Mouse (Mus musculus) MEL (cell line): Measurements from ENCODE around the gene Haao. TPM values are rescaled to one million over a fixed set of nuclear protein-coding genes. Genes with fewer than 3 reads are reported as not detected.

ENCODE experiments used
- DNase-seq: peaks from one replicate; pipeline ENCODE4 v3.0.0; 2011; ENCODE audit warnings: low read depth, low spot score
- H3K27ac ChIP-seq: 2 replicates; pipeline ENCODE4 v1.5.1; 2012; ENCODE audit warnings: low read depth, mild to moderate bottlenecking, control low read depth, low read length, moderate library complexity; ENCODE audit not compliant: control insufficient read depth
- H3K27me3 ChIP-seq, 2 experiments: fragments of 150-350 bp in 1 of 2; sonication (generic) in 1 of 2; 2 replicates each; pipeline ENCODE4 v1.6.1; 2012; ENCODE audit warnings: low read length in 2 of 2, mild to moderate bottlenecking in 2 of 2, improper control_type of control experiment in 1 of 2, moderate library complexity in 1 of 2; ENCODE audit not compliant: insufficient read depth in 2 of 2, control insufficient read depth in 1 of 2
- H3K36me3 ChIP-seq, 2 experiments: 2 replicates each; pipeline ENCODE4 v1.6.1; 2012 to 2014; ENCODE audit warnings: low read length in 2 of 2, improper control_type of control experiment in 1 of 2, inconsistent platforms in 1 of 2, mild to moderate bottlenecking in 1 of 2; ENCODE audit not compliant: insufficient read depth in 2 of 2, control insufficient read depth in 1 of 2
- H3K4me1 ChIP-seq, 2 experiments: fragments of 150-350 bp in 1 of 2; sonication (generic) in 1 of 2; 2 replicates each; pipeline ENCODE4 v1.6.1; 2012; ENCODE audit warnings: low read length in 2 of 2, improper control_type of control experiment in 1 of 2, mild to moderate bottlenecking in 1 of 2; ENCODE audit not compliant: insufficient read depth in 2 of 2, control insufficient read depth in 1 of 2
- H3K4me3 ChIP-seq, 2 experiments: fragments of 150-350 bp in 1 of 2; sonication (generic) in 1 of 2; 2 replicates each; pipeline ENCODE4 v1.5.1; 2012; ENCODE audit warnings: low read depth in 2 of 2, low read length in 2 of 2, mild to moderate bottlenecking in 2 of 2, moderate library complexity in 2 of 2, control low read depth in 1 of 2, improper control_type of control experiment in 1 of 2; ENCODE audit not compliant: control insufficient read depth in 1 of 2, insufficient read depth in 1 of 2
- H3K79me2 ChIP-seq: 2 replicates; pipeline ENCODE4 v1.6.1; 2012; ENCODE audit warnings: mild to moderate bottlenecking, low read length, moderate library complexity; ENCODE audit not compliant: control insufficient read depth, poor library complexity, insufficient read depth
- H3K9ac ChIP-seq: 2 replicates; pipeline ENCODE4 v1.6.1; 2012; ENCODE audit warnings: low read depth, mild to moderate bottlenecking, control low read depth, low read length, moderate library complexity; ENCODE audit not compliant: control insufficient read depth, poor library complexity, severe bottlenecking
- H3K9me3 ChIP-seq: fragments of 150-350 bp; sonication (generic); replicated peaks from 2 replicates; pipeline ENCODE4 v1.6.1; 2012; ENCODE audit warnings: mild to moderate bottlenecking, low read length, improper control_type of control experiment, moderate library complexity; ENCODE audit not compliant: insufficient read depth
- BHLHE40 ChIP-seq: IDR thresholded peaks from 2 replicates; pipeline ENCODE4 v1.6.1; 2012; ENCODE audit warnings: low read depth, mild to moderate bottlenecking, inconsistent platforms, low read length, improper control_type of control experiment, borderline replicate concordance
- CHD2 ChIP-seq: IDR thresholded peaks from 2 replicates; pipeline ENCODE4 v1.6.1; 2011; ENCODE audit warnings: low read length, improper control_type of control experiment
- E2F4 ChIP-seq: IDR thresholded peaks from 2 replicates; pipeline ENCODE4 v1.6.1; 2011; ENCODE audit warnings: low read depth, low read length, improper control_type of control experiment, borderline replicate concordance
- ELF1 ChIP-seq: IDR thresholded peaks from 2 replicates; pipeline ENCODE4 v1.6.1; 2014; ENCODE audit warnings: low read depth, mild to moderate bottlenecking, inconsistent platforms, low read length, improper control_type of control experiment, moderate library complexity
- HCFC1 ChIP-seq: IDR thresholded peaks from 2 replicates; pipeline ENCODE4 v1.6.1; 2012; ENCODE audit warnings: low read depth, mild to moderate bottlenecking, inconsistent platforms, low read length, improper control_type of control experiment, moderate library complexity
- MAFK ChIP-seq: IDR thresholded peaks from 2 replicates; pipeline ENCODE4 v1.6.1; 2011; ENCODE audit warnings: low read depth, mild to moderate bottlenecking, low read length, improper control_type of control experiment, borderline replicate concordance
- MAX ChIP-seq: IDR thresholded peaks from 2 replicates; pipeline ENCODE4 v1.6.1; 2011; ENCODE audit warnings: low read length, improper control_type of control experiment
- MAZ ChIP-seq: IDR thresholded peaks from 2 replicates; pipeline ENCODE4 v1.6.1; 2012; ENCODE audit warnings: low read depth, mild to moderate bottlenecking, inconsistent platforms, low read length, improper control_type of control experiment
- MEF2A ChIP-seq: IDR thresholded peaks from 2 replicates; pipeline ENCODE4 v1.6.1; 2014; ENCODE audit warnings: low read depth, mild to moderate bottlenecking, inconsistent platforms, low read length, improper control_type of control experiment; ENCODE audit not compliant: poor library complexity, insufficient replicate concordance, severe bottlenecking; ENCODE audit errors: extremely low read depth
- MXI1 ChIP-seq: IDR thresholded peaks from 2 replicates; pipeline ENCODE4 v1.6.1; 2011; ENCODE audit warnings: mild to moderate bottlenecking, low read depth, low read length, improper control_type of control experiment
- MYB ChIP-seq: IDR thresholded peaks from 2 replicates; pipeline ENCODE4 v1.6.1; 2011; ENCODE audit warnings: mild to moderate bottlenecking, low read depth, low read length, improper control_type of control experiment
- NELFE ChIP-seq: IDR thresholded peaks from 2 replicates; pipeline ENCODE4 v1.6.1; 2011; ENCODE audit warnings: low read depth, low read length, improper control_type of control experiment
- POLR2A ChIP-seq, 2 experiments: IDR thresholded peaks; 2 replicates each; pipeline ENCODE4 v1.6.1; 2011 to 2012; ENCODE audit warnings: low read length in 2 of 2, mild to moderate bottlenecking in 2 of 2, control low read depth in 1 of 2, improper control_type of control experiment in 1 of 2, low read depth in 1 of 2, moderate library complexity in 1 of 2; ENCODE audit not compliant: control insufficient read depth in 1 of 2, insufficient read depth in 1 of 2, poor library complexity in 1 of 2
- POLR2AphosphoS2 ChIP-seq: IDR thresholded peaks from 2 replicates; pipeline ENCODE4 v1.6.1; 2011; ENCODE audit warnings: low read length, improper control_type of control experiment
- RAD21 ChIP-seq: IDR thresholded peaks from 2 replicates; pipeline ENCODE4 v1.6.1; 2011; ENCODE audit warnings: mild to moderate bottlenecking, low read depth, low read length, improper control_type of control experiment
- RCOR1 ChIP-seq: IDR thresholded peaks from 2 replicates; pipeline ENCODE4 v1.6.1; 2012; ENCODE audit warnings: low read depth, mild to moderate bottlenecking, inconsistent platforms, low read length, improper control_type of control experiment
- SIN3A ChIP-seq: IDR thresholded peaks from 2 replicates; pipeline ENCODE4 v1.6.1; 2012; ENCODE audit warnings: low read length, improper control_type of control experiment, inconsistent platforms
- TBP ChIP-seq: IDR thresholded peaks from 2 replicates; pipeline ENCODE4 v1.8.0; 2011; ENCODE audit warnings: low read depth, low read length, improper control_type of control experiment
- TCF12 ChIP-seq: IDR thresholded peaks from 2 replicates; pipeline ENCODE4 v1.6.1; 2014; ENCODE audit warnings: low read depth, mild to moderate bottlenecking, inconsistent platforms, low read length, improper control_type of control experiment, moderate library complexity
- USF1 ChIP-seq: IDR thresholded peaks from 2 replicates; pipeline ENCODE4 v1.6.1; 2014; ENCODE audit warnings: low read depth, mild to moderate bottlenecking, inconsistent platforms, low read length, improper control_type of control experiment, moderate library complexity
- ZC3H11A ChIP-seq: IDR thresholded peaks from 2 replicates; pipeline ENCODE4 v1.6.1; 2012; ENCODE audit warnings: low read depth, mild to moderate bottlenecking, inconsistent platforms, low read length, improper control_type of control experiment
- ZKSCAN1 ChIP-seq: IDR thresholded peaks from 2 replicates; pipeline ENCODE4 v1.6.1; 2012; ENCODE audit warnings: low read depth, mild to moderate bottlenecking, inconsistent platforms, low read length, improper control_type of control experiment, moderate library complexity
- ZNF384 ChIP-seq: IDR thresholded peaks from 2 replicates; pipeline ENCODE4 v1.6.1; 2012; ENCODE audit warnings: low read depth, mild to moderate bottlenecking, inconsistent platforms, low read length, improper control_type of control experiment
- polyA plus RNA-seq, 2 experiments: library from polyadenylated mRNA; stranded (reverse) in 1 of 2; unstranded in 1 of 2; fragments of >175 nt in 1 of 2; fragments of >200 nt in 1 of 2; gene quantifications; 2 replicates each; pipeline versions ENCODE4 v1.2.1 to v1.2.4; 2012; ENCODE audit warnings: low replicate concordance in 2 of 2, low read depth in 1 of 2; ENCODE audit not compliant: insufficient read length in 2 of 2, insufficient read depth in 1 of 2, missing spikeins in 1 of 2
- total RNA-seq: library from RNA; depleted of rRNA; stranded (reverse); fragments of 300-350 nt; gene quantifications from 2 replicates; pipeline ENCODE4 v1.2.3, GENCODE M21; 2012

Gene Haao
- total and polyA plus RNA-seq, 3 experiments, result 1.5 to 2.8 TPM; not detected in 1

GRCm38 (mm10) chr17:83895321-83895770 lies 47.6 kb upstream of the Haao start:
- Histone ChIP-seq H3K79me2 (no peaks in the 10 kb centered on the region), H3K9ac (no peak overlapping the region), H3K27me3 (no peaks in the 10 kb centered on the region), H3K4me3 (no peak overlapping the region), H3K36me3 (no peaks in the 10 kb centered on the region; a peak in 1 of 4 replicates), H3K9me3 (no peaks in the 10 kb centered on the region), H3K4me1 (peaks cover 0 to 9% of the 10 kb centered on the region in 2 experiments; a peak in 2 of 4 replicates), H3K27ac (no peak overlapping the region)
- no peak for TF ChIP-seq TCF12
- no peak for TF ChIP-seq POLR2AphosphoS2
- TF ChIP-seq MXI1, result no peak
- no peak for TF ChIP-seq POLR2A (IDR thresholded peaks at IDR 0.05; ENCODE audit: control insufficient read depth in 1 of 2, insufficient read depth in 1 of 2, low read depth in 1 of 2, low read length in 2 of 2, poor library complexity in 1 of 2)
- TF ChIP-seq RCOR1, result no peak
- TF ChIP-seq SIN3A, result no peak
- no peak for TF ChIP-seq MAFK
- TF ChIP-seq MEF2A, result no peak
- no peak for DNase-seq

GRCm38 (mm10) chr17:83893134-83893533 lies 45.4 kb upstream of the Haao start:
- H3K27ac ChIP-seq, result no peak overlapping the region
- H3K4me1 ChIP-seq, result peaks cover 0 to 14% of the 10 kb centered on the region in 2 experiments; a peak in 2 of 4 replicates
- no peaks in the 10 kb centered on the region for H3K9me3 ChIP-seq
- no peaks in the 10 kb centered on the region; a peak in 2 of 4 replicates for H3K36me3 ChIP-seq
- TF ChIP-seq MAFK (no peak), MEF2A (no peak), ELF1 (no peak), NELFE (no peak), ZC3H11A (no peak), ZKSCAN1 (no peak), CHD2 (no peak), E2F4 (no peak), HCFC1 (no peak), POLR2AphosphoS2 (no peak), RAD21 (no peak), MYB (no peak), BHLHE40 (no peak), ZNF384 (no peak), USF1 (no peak), POLR2A (IDR thresholded peaks at IDR 0.05; ENCODE audit: control insufficient read depth in 1 of 2, insufficient read depth in 1 of 2, low read depth in 1 of 2, low read length in 2 of 2, poor library complexity in 1 of 2) (no peak), MAX (no peak), MAZ (no peak), TBP (no peak), RCOR1 (no peak)
- no peaks in the 10 kb centered on the region for H3K79me2 ChIP-seq
- no peak for DNase-seq
- no peak overlapping the region for H3K4me3 ChIP-seq
- no peak overlapping the region for H3K9ac ChIP-seq
- no peaks in the 10 kb centered on the region for H3K27me3 ChIP-seq
